Mouse (Mus musculus): ENCODE measurements at regions not wholly inside any gene's neighbourhood (a gene's known extent, or its start where the extent isn't known, plus 50 kb on each side); places are given as distances from the start of the nearest gene placed in this dataset.

DNA sequence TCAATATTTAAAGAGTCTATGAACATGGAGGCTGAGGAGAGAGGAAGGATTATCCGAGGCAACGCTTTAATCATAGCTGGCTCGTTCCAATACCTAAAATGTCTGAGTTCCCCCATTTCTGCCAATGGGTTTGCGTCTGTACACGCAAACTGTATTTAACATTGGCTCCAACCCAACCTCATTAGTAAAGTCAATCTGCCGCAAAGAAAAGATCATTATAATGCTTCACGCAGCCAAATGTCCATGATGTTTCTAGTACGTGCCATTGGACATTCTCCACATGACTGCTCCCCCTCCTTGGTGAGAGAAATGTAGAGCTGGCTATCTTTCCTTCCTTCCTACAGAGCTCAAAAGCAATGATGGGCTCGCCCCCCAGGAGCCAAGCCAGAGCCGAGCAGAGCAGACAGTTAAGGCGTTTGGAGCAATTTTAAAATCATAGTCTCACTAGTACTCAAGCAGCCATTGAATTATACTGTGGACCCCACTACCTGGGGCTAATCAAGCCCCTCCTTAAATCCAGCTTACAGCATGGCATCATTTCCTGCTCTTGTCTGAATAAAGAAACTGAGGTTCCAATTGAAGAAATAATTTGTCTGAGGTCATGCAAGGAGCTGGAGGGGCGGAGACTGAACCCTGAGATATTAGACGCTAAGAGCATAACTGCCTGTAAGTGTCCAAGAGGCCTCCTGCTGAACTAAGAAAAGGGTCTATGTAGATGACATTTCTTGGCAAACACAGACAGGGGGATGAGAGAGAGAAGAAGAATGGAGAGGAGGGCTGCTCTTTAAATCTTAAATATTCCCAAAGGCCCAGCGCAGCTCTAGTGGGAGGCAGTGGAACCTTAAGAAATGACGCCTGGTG, 88.5 kb upstream of the Adpgk start:
- TF ChIP-seq CTCF (IDR thresholded peaks at IDR 0.05 in 2 of 3, conservative IDR thresholded peaks at IDR 0.05 in 1 of 3; ENCODE audit: control insufficient read depth in 1 of 3, insufficient read depth in 1 of 3, low read depth in 2 of 3, low read length in 3 of 3, poor library complexity in 1 of 3, severe bottlenecking in 1 of 3), result no peak
- TF ChIP-seq EP300 (IDR thresholded peaks at IDR 0.05; ENCODE audit: low read depth in 1 of 2, low read length in 2 of 2), result no peak
- no peak for TF ChIP-seq CHD2 (IDR thresholded peaks at IDR 0.05; ENCODE audit: low read length)
- no peak for TF ChIP-seq ZC3H11A (IDR thresholded peaks at IDR 0.05; ENCODE audit: low read depth, low read length)
- no peak for TF ChIP-seq ELF1 (IDR thresholded peaks at IDR 0.05; ENCODE audit: low read depth, low read length)
- no peak for TF ChIP-seq POLR2AphosphoS2 (IDR thresholded peaks at IDR 0.05; ENCODE audit: low read length)
- TF ChIP-seq SIN3A (IDR thresholded peaks at IDR 0.05; ENCODE audit: low read length), result no peak
- TF ChIP-seq POLR2A (IDR thresholded peaks at IDR 0.05; ENCODE audit: control insufficient read depth in 1 of 2, insufficient read depth in 1 of 2, low read depth in 1 of 2, low read length in 2 of 2, poor library complexity in 1 of 2), result no peak
- no peak for TF ChIP-seq NRF1 (IDR thresholded peaks at IDR 0.05; ENCODE audit: insufficient read depth, low read depth, low read length, poor library complexity, severe bottlenecking)
- TF ChIP-seq UBTF (IDR thresholded peaks at IDR 0.05; ENCODE audit: borderline replicate concordance, insufficient read depth, low read depth, low read length), result no peak
- TF ChIP-seq GATA1 (IDR thresholded peaks at IDR 0.05; ENCODE audit: low read depth, low read length), result no peak
- no peak for TF ChIP-seq TBP (IDR thresholded peaks at IDR 0.05; ENCODE audit: low read depth, low read length)
- no peak for TF ChIP-seq ZMIZ1 (IDR thresholded peaks at IDR 0.05; ENCODE audit: low read depth, low read length)
- no peak for TF ChIP-seq USF1 (IDR thresholded peaks at IDR 0.05; ENCODE audit: low read depth, low read length)

All from MEL (cell line).